Mouse (Mus musculus): ENCODE measurements at regions not wholly inside any gene's neighbourhood (a gene's known extent, or its start where the extent isn't known, plus 50 kb on each side); places are given as distances from the start of the nearest gene placed in this dataset.

DNA sequence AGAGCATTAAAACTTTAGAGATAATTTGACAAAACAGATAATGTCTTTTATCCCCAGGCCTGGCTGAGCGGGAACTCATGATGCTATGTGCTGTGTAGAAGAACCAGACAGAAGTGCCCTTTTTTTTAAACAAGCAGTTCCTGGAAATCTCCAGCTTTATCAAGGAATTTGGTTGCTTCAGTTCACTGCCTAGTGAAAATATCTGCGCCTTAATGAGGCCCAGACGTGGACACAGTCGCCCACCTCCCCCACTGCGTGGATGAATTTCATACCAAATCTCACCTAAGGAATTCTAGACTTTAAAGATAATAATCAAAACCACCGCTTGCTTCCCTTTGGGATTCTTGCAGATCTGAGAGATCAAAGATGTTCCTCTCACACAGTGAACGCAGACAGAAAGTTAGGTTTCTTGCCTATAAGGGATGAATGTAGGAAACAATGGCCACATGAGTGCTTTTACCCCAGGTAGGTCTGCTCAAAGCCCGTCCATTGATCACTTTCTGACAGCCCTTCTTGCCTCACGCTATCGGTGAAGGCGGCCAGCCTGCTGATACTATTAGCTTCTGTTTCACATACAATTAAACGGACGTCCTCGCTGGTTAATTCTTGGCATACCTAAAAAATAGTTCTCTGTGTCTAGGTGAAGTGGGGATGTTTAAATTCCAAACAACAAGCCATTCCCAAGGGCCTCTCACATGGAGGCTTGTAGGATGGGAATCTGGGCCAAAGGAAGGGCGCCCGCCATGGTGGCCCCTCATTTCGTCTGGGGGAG is 159.6 kb downstream of the 1500009L16Rik start:
- no peak for ATAC-seq (replicated peaks; ENCODE audit: extremely low read depth, insufficient read depth, low FRiP score)
- H3K27ac ChIP-seq (ENCODE audit: low read length), result no peak overlapping the region
- H3K4me2 ChIP-seq (ENCODE audit: low read depth, low read length), result no peak overlapping the region
- H3K4me1 ChIP-seq (ENCODE audit: control insufficient read depth, insufficient read depth, low read length), result peaks cover 15% of the 10 kb centered on the region
- no peaks in the 10 kb centered on the region for H3K27me3 ChIP-seq (ENCODE audit: control insufficient read depth, insufficient read depth, low read length)
- no peaks in the 10 kb centered on the region for H3K36me3 ChIP-seq (ENCODE audit: control insufficient read depth, insufficient read depth)
- H3K9me3 ChIP-seq (replicated peaks; ENCODE audit: control insufficient read depth, low read length), result no peaks in the 10 kb centered on the region
- no peak overlapping the region for H3K4me3 ChIP-seq (ENCODE audit: low read length)
- WGBS, result 52% methylated on average over 17 of the region's 17 CpGs
- no peak overlapping the region for H3K9ac ChIP-seq (ENCODE audit: low read length)

DNA sequence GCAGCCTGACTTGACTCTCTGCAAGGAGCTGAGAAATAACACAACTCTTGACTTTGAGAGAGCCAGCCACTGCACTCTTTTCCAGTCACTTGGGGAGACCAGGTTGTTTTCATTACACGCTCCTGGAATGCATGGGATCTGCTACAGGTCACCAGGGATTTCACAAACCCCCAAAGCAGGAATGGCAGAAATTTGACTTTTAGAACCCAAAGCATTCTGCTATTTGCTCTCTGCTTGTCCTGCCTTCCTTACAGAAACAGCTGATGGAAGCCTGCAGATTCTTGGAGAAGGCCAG is 160.2 kb downstream of the 1500009L16Rik start:
- Histone ChIP-seq H3K36me3 (ENCODE audit: control insufficient read depth, insufficient read depth) (no peaks in the 10 kb centered on the region), H3K27ac (ENCODE audit: low read length) (peak overlapping the region; percentile 59; the same call in 1 of the 2 replicates), H3K9me3 (replicated peaks; ENCODE audit: control insufficient read depth, low read length) (no peaks in the 10 kb centered on the region), H3K4me2 (ENCODE audit: low read depth, low read length) (no peak overlapping the region), H3K4me3 (ENCODE audit: low read length) (no peak overlapping the region), H3K27me3 (ENCODE audit: control insufficient read depth, insufficient read depth, low read length) (no peaks in the 10 kb centered on the region), H3K9ac (ENCODE audit: low read length) (no peak overlapping the region), H3K4me1 (ENCODE audit: control insufficient read depth, insufficient read depth, low read length) (peaks cover 15% of the 10 kb centered on the region)
- ATAC-seq (replicated peaks; ENCODE audit: extremely low read depth, insufficient read depth, low FRiP score), result no peak
- WGBS, result 54% methylated on average over 1 of the region's 1 CpGs

DNA sequence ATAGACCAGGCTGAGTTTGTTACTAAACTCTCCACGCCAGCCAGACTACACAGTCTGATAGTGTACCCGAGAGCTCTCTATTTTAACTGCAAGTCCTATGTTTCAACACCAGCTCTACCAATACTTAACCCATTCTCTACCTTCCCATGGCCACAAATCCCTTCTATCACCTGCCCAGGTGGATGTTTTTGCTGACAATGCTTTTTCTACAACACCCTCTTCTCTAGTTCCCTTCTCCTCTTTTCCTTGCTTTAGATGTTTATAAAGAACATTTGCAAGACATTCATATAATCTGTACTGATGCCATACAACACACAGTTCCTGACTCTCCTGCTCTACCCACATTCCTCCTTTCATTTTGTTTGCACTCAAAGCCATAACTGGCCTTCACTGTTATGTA is 161.9 kb downstream of the 1500009L16Rik start:
- WGBS, result 79% methylated on average over 2 of the region's 2 CpGs
- Histone ChIP-seq H3K9me3 (replicated peaks; ENCODE audit: control insufficient read depth, low read length) (no peaks in the 10 kb centered on the region), H3K4me3 (ENCODE audit: low read length) (no peak overlapping the region), H3K27ac (ENCODE audit: low read length) (no peak overlapping the region), H3K4me1 (ENCODE audit: control insufficient read depth, insufficient read depth, low read length) (peaks cover 9% of the 10 kb centered on the region), H3K9ac (ENCODE audit: low read length) (no peak overlapping the region), H3K27me3 (ENCODE audit: control insufficient read depth, insufficient read depth, low read length) (no peaks in the 10 kb centered on the region), H3K4me2 (ENCODE audit: low read depth, low read length) (no peak overlapping the region), H3K36me3 (ENCODE audit: control insufficient read depth, insufficient read depth) (no peaks in the 10 kb centered on the region)
- no peak for ATAC-seq (replicated peaks; ENCODE audit: extremely low read depth, insufficient read depth, low FRiP score)

DNA sequence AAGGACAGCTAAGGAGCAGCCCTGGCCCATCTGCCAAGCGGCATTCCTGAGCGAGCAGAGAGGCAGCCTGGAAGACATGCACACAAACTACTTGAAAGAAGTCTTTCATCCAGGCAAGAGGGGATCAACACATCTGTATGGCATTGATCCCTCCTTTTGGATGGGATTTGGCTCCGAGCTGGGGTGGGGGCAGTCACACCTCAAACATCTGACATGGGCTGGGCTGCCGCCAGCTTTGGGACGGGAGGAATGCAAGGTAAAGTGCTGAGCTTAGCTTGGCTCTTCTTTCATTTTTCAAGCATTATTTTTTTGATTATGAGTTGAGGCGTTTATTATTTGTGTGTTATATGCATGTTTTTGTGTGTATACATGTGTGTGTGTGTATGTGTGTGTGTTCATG is 165.9 kb downstream of the 1500009L16Rik start:
- Histone ChIP-seq H3K36me3 (ENCODE audit: control insufficient read depth, insufficient read depth) (no peaks in the 10 kb centered on the region), H3K4me2 (ENCODE audit: low read depth, low read length) (no peak overlapping the region), H3K9ac (ENCODE audit: low read length) (no peak overlapping the region), H3K4me3 (ENCODE audit: low read length) (no peak overlapping the region), H3K9me3 (replicated peaks; ENCODE audit: control insufficient read depth, low read length) (no peaks in the 10 kb centered on the region), H3K27ac (ENCODE audit: low read length) (no peak overlapping the region; the same call in 1 of the 2 replicates), H3K4me1 (ENCODE audit: control insufficient read depth, insufficient read depth, low read length) (peaks cover 9% of the 10 kb centered on the region), H3K27me3 (ENCODE audit: control insufficient read depth, insufficient read depth, low read length) (no peaks in the 10 kb centered on the region)
- no peak for ATAC-seq (replicated peaks; ENCODE audit: extremely low read depth, insufficient read depth, low FRiP score)
- 60% methylated on average over 6 of the region's 6 CpGs for WGBS

DNA sequence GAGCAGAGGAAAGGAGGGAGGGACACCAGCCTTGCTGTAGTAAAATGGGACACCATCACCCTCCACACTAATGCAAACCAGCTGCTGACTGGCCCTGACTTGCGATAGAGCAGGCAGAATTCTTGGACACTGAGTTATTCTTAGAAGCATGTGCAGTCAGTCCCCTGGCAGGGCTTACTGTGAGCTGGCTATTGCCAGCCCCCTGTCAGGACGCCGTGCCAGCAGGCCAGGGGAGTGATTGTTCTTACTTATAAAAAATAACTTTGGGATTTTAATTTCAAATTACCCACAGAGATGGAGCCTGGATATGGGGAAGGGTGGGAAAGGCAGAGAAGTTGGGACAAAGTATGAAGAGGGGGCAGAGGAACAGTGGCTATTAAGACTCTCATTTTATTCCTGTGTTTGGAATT is 173.1 kb downstream of the 1500009L16Rik start:
- H3K27me3 ChIP-seq (ENCODE audit: control insufficient read depth, insufficient read depth, low read length), result no peaks in the 10 kb centered on the region
- H3K4me2 ChIP-seq (ENCODE audit: low read depth, low read length), result peak overlapping the region; percentile 27; the same call in 1 of the 2 replicates
- no peak overlapping the region for H3K4me3 ChIP-seq (ENCODE audit: low read length)
- peaks cover 29% of the 10 kb centered on the region for H3K4me1 ChIP-seq (ENCODE audit: control insufficient read depth, insufficient read depth, low read length)
- peak overlapping the region; percentile 91 for H3K27ac ChIP-seq (ENCODE audit: low read length)
- H3K36me3 ChIP-seq (ENCODE audit: control insufficient read depth, insufficient read depth), result no peaks in the 10 kb centered on the region
- 18% methylated on average over 3 of the region's 3 CpGs for WGBS
- H3K9ac ChIP-seq (ENCODE audit: low read length), result no peak overlapping the region
- ATAC-seq (replicated peaks; ENCODE audit: extremely low read depth, insufficient read depth, low FRiP score), result peak; percentile 95
- no peaks in the 10 kb centered on the region for H3K9me3 ChIP-seq (replicated peaks; ENCODE audit: control insufficient read depth, low read length)

DNA sequence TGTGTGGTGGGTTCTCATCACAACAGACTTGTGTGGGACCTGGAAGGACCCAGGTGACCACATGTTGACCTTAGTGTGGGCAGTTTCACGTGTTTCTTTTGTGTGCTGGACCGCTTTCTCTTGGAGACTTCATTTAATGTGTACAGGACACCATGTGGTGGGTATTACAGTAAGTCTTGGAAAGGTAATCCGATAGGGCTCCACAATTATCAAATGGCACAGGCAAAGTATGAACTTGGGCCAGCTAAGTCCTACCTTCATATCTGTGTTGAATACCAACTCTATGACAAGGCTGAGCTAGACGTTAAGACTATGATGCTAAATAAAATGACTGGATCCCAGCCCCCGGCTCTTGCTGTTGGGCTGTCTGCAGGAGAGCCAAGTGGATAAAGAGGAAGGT is 173.5 kb downstream of the 1500009L16Rik start:
- ATAC-seq (replicated peaks; ENCODE audit: extremely low read depth, insufficient read depth, low FRiP score), result peak; percentile 57
- Histone ChIP-seq H3K4me2 (ENCODE audit: low read depth, low read length) (peak overlapping the region; percentile 27; the same call in 1 of the 2 replicates), H3K27me3 (ENCODE audit: control insufficient read depth, insufficient read depth, low read length) (no peaks in the 10 kb centered on the region), H3K36me3 (ENCODE audit: control insufficient read depth, insufficient read depth) (no peaks in the 10 kb centered on the region), H3K9me3 (replicated peaks; ENCODE audit: control insufficient read depth, low read length) (no peaks in the 10 kb centered on the region), H3K27ac (ENCODE audit: low read length) (peak overlapping the region; percentile 91), H3K4me3 (ENCODE audit: low read length) (no peak overlapping the region), H3K4me1 (ENCODE audit: control insufficient read depth, insufficient read depth, low read length) (peaks cover 29% of the 10 kb centered on the region), H3K9ac (ENCODE audit: low read length) (no peak overlapping the region)
- 42% methylated on average over 5 of the region's 5 CpGs for WGBS

DNA sequence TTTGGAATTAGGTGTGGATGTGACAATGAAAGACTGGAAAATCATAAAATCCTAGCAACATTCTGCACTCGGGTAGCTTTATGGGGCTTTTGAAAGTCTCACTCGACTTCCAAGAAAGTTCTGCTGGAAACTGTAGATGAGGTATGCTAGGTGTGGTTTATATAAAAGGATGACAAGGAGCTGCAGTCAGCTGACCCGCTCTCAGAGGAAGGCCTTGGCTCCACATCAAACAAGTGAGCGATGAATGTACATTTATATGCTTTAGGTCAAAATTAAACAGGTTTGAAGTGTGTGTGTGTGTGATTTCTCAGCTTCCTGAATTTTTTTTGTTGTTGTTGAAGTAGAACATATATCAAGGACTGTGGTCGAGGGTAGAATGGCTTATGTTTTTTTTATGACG is 174.9 kb downstream of the 1500009L16Rik start:
- Histone ChIP-seq H3K4me3 (ENCODE audit: low read length) (no peak overlapping the region), H3K27me3 (ENCODE audit: control insufficient read depth, insufficient read depth, low read length) (no peaks in the 10 kb centered on the region), H3K9me3 (replicated peaks; ENCODE audit: control insufficient read depth, low read length) (no peaks in the 10 kb centered on the region), H3K4me2 (ENCODE audit: low read depth, low read length) (no peak overlapping the region), H3K9ac (ENCODE audit: low read length) (no peak overlapping the region), H3K4me1 (ENCODE audit: control insufficient read depth, insufficient read depth, low read length) (peaks cover 28% of the 10 kb centered on the region), H3K27ac (ENCODE audit: low read length) (no peak overlapping the region), H3K36me3 (ENCODE audit: control insufficient read depth, insufficient read depth) (no peaks in the 10 kb centered on the region)
- ATAC-seq (replicated peaks; ENCODE audit: extremely low read depth, insufficient read depth, low FRiP score), result no peak
- WGBS, result 71% methylated on average over 6 of the region's 6 CpGs

DNA sequence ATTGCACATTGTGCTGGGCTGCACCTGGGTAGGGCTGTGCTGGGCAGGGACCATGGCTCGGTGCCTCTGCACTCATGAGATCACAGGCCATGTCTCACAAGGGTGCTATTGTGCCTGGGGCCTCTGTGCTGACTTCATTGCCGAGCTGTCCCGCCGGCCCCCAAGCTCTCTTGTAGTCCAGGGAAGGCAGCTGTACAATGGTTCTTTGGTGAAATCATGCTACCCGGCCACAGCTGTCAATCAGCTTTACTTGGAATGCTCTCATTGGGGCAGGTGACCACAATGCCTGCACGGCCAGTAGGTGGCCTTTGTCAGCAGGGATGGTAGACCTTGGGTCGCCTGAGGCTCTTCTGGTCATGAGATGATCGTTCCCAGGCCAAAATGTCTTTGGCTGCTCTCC is 184.1 kb downstream of the 1500009L16Rik start:
- H3K27ac ChIP-seq (ENCODE audit: low read length), result no peak overlapping the region
- H3K4me2 ChIP-seq (ENCODE audit: low read depth, low read length), result no peak overlapping the region
- H3K9ac ChIP-seq (ENCODE audit: low read length), result no peak overlapping the region
- no peaks in the 10 kb centered on the region for H3K4me1 ChIP-seq (ENCODE audit: control insufficient read depth, insufficient read depth, low read length)
- no peak for ATAC-seq (replicated peaks; ENCODE audit: extremely low read depth, insufficient read depth, low FRiP score)
- H3K4me3 ChIP-seq (ENCODE audit: low read length), result no peak overlapping the region
- 69% methylated on average over 8 of the region's 8 CpGs for WGBS
- no peaks in the 10 kb centered on the region for H3K27me3 ChIP-seq (ENCODE audit: control insufficient read depth, insufficient read depth, low read length)
- no peaks in the 10 kb centered on the region for H3K9me3 ChIP-seq (replicated peaks; ENCODE audit: control insufficient read depth, low read length)
- no peaks in the 10 kb centered on the region for H3K36me3 ChIP-seq (ENCODE audit: control insufficient read depth, insufficient read depth)

DNA sequence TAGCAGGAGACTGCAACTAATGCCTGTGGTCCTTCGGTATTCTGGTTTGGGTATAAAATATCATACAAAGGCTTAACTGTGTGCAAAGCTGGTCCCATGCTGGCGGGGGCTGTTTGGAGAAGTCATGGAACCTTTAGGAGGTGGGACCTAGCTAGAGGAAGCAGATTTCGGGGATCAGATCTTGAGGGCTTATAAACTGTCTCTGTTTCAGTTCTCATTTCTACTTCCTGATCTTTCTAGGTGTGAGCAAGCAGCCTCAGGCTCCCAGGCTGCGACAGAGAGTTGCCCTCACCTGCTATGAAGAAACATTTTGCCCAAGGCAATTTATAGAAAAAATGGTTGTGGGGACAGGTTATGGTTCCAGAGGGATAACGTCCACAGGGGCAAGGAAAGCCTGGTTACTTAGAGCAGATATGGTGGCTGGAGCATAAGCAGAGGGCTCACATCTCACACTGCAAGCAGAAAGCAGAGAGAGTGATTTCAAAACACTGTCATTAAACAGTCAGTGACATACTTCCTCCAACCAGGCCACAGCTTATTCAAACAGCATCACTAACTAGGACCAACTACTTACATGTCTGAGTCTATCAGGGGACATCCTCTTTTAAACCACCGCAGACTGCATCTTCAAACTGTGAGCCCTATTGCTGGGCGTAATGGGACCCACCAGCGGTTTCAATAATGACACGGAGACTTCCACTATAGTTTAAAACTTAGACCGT is 188.1 kb downstream of the 1500009L16Rik start:
- H3K27ac ChIP-seq (ENCODE audit: low read length), result no peak overlapping the region
- no peaks in the 10 kb centered on the region for H3K9me3 ChIP-seq (replicated peaks; ENCODE audit: control insufficient read depth, low read length)
- no peaks in the 10 kb centered on the region for H3K36me3 ChIP-seq (ENCODE audit: control insufficient read depth, insufficient read depth)
- H3K9ac ChIP-seq (ENCODE audit: low read length), result no peak overlapping the region
- H3K4me1 ChIP-seq (ENCODE audit: control insufficient read depth, insufficient read depth, low read length), result no peaks in the 10 kb centered on the region
- no peak overlapping the region for H3K4me3 ChIP-seq (ENCODE audit: low read length)
- 92% methylated on average over 10 of the region's 10 CpGs for WGBS
- H3K27me3 ChIP-seq (ENCODE audit: control insufficient read depth, insufficient read depth, low read length), result no peaks in the 10 kb centered on the region
- ATAC-seq (replicated peaks; ENCODE audit: extremely low read depth, insufficient read depth, low FRiP score), result no peak
- H3K4me2 ChIP-seq (ENCODE audit: low read depth, low read length), result no peak overlapping the region
